Mouse (Mus musculus) spleen, adult 2 months (tissue): ENCODE data around the gene Gm17949.

ENCODE experiments used
- CTCF ChIP-seq: fragments of 200-500 bp; IDR thresholded peaks from 2 replicates; pipeline ENCODE4 v1.5.1; 2011; ENCODE audit warnings: mild to moderate bottlenecking, inconsistent platforms; ENCODE audit not compliant: insufficient read depth, insufficient read length, insufficient replicate concordance; ENCODE audit errors: extremely low read depth
- POLR2A ChIP-seq: fragments of 200-500 bp; IDR thresholded peaks from 2 replicates; pipeline ENCODE4 v1.6.1; 2011; ENCODE audit warnings: low read depth, low read length, inconsistent platforms

DNA sequence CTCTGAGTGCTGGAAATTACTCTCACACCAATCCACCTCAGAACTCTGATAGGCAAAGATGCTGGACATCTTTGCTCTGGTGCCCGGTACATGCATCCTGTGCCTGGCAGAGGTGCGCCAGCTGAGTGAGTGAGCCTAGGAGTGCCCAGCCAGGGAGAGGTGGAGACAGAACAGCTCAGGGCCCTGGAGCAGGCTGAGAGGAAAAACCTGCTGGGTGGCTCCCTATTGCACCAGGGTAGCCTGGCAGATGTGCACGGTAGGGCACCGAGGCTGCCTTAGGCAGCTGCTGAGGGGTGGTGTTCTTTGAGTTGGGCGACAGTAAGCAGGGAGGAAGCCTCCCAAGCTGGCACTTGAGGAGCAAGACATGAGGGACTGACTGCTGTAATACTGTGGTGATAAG is 29.3 kb upstream of the Gm17949 start, which contains the start of gene Acer1:
- TF ChIP-seq CTCF (no peak), POLR2A (no peak)
